Mouse (Mus musculus): ENCODE measurements around the gene Hspb3.

DNA sequence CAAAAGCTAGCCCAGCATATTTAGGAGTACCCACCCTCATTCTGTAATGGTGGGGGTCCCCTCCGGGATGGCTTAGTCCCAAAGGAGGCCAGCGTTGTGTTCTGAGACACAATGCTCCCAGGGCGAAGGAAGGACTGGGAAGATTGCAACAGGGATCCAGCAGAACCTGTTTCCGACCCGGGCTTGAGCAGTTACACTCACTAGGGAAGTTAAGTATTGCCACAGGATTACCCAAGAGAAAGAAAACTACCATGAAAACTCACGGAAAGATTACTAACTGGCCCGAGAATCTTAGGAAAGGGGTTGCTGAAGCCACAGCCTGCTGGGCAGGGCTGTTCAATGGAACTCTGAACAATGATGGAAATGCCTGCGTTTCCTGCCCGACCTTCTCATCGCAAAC is 49.6 kb downstream of the Hspb3 start:
- no peak for TF ChIP-seq CTCF (IDR thresholded peaks at IDR 0.05; ENCODE audit: control insufficient read depth, insufficient read depth, insufficient read length)
- no peak for TF ChIP-seq MAX (IDR thresholded peaks at IDR 0.05)

All from C2C12 (cell line).